Mouse (Mus musculus): Measurements from ENCODE around the gene Frmpd1.

GRCm38 (mm10) chr4:45203283-45203682 is 18.6 kb downstream of the Frmpd1 start:
- TF ChIP-seq POLR2A (IDR thresholded peaks at IDR 0.05; ENCODE audit: insufficient read depth, low read length) (no peak), CTCF (IDR thresholded peaks at IDR 0.05; ENCODE audit: low read depth, low read length) (no peak)

All from ES-Bruce4 (cell line).